Mouse (Mus musculus): Measurements from ENCODE around the gene Myocd.

GRCm38 (mm10) chr11:65256143-65256542 is 13.6 kb downstream of the Myocd start:
- no peak for TF ChIP-seq POLR2A (IDR thresholded peaks at IDR 0.05; ENCODE audit: insufficient read depth, low read length)
- TF ChIP-seq CTCF (IDR thresholded peaks at IDR 0.05; ENCODE audit: low read depth, low read length), result no peak
